Comparison of ENCODE assay signal across 46 mouse cellular contexts in genomic region chr11:63088672-63089071, GRCm38 (mm10). TPM values are rescaled to one million over a fixed set of nuclear protein-coding genes. Genes with fewer than 3 reads are reported as not detected.
"Had no signal": no experiment of that assay in that cellular context is flagged by ENCODE, and none has a peak within 500 bp of the region (broad histone marks: within the 10 kb centered on the region; RNA-seq: fewer than 3 reads in every experiment).

No protein-coding gene starts in this region.

- H3K27ac ChIP-seq: heart, embryonic 10.5 days; heart, embryonic 13.5 days; heart, embryonic 15.5 days; hindbrain, embryonic 10.5 days; hindbrain, embryonic 12.5 days; hindbrain, embryonic 13.5 days; hindbrain, embryonic 14.5 days; hindbrain, embryonic 15.5 days; hindbrain, postnatal 0 days; intestine, embryonic 15.5 days; kidney, embryonic 15.5 days; kidney, postnatal 0 days; layer of hippocampus, adult 2 months had no signal

- H3K4me2 ChIP-seq: heart, embryonic 11.5 days; heart, embryonic 12.5 days; heart, embryonic 13.5 days; heart, embryonic 15.5 days; hindbrain, embryonic 12.5 days; hindbrain, embryonic 13.5 days; hindbrain, embryonic 14.5 days; hindbrain, embryonic 15.5 days; intestine, embryonic 15.5 days; kidney, embryonic 15.5 days had no signal

- ATAC-seq: hindbrain, embryonic 16.5 days; hindbrain, postnatal 0 days; inflammation-experienced regulatory T-cells, adult 6 months; intestine, embryonic 15.5 days; intestine, embryonic 16.5 days; intestine, postnatal 0 days had no signal

- H3K27me3 ChIP-seq: heart, embryonic 12.5 days; heart, embryonic 13.5 days; heart, embryonic 15.5 days; hindbrain, embryonic 12.5 days; hindbrain, embryonic 13.5 days; hindbrain, embryonic 15.5 days; intestine, embryonic 15.5 days; kidney, embryonic 15.5 days had no signal

- H3K4me1 ChIP-seq: hindbrain, embryonic 12.5 days; hindbrain, embryonic 13.5 days; hindbrain, embryonic 15.5 days; intestine, embryonic 15.5 days had no signal

- DNase-seq: heart, postnatal 10 days; heart, postnatal 14 days; heart, postnatal 36 days; heart, postnatal 4 days; kidney, adult 11 months; kidney, adult 18-20 months; kidney, adult 2 months; kidney, adult 8-10 months; kidney, adult 9 months; kidney, postnatal 10 days; kidney, postnatal 14 days; kidney, postnatal 25 days; kidney, postnatal 36 days; kidney, postnatal 4 days; layer of hippocampus, adult 9-11 months; layer of hippocampus, postnatal 36 days had no signal

- H3K9ac ChIP-seq: heart, embryonic 12.5 days; heart, embryonic 13.5 days; heart, embryonic 15.5 days; hindbrain, embryonic 12.5 days; hindbrain, embryonic 13.5 days; hindbrain, embryonic 14.5 days; hindbrain, embryonic 15.5 days; intestine, embryonic 15.5 days; kidney, embryonic 15.5 days had no signal

- H3K9me3 ChIP-seq: heart, embryonic 10.5 days; heart, embryonic 15.5 days; hindbrain, embryonic 12.5 days; hindbrain, embryonic 13.5 days; hindbrain, embryonic 15.5 days; intestine, embryonic 15.5 days; kidney, embryonic 15.5 days had no signal

- H3K36me3 ChIP-seq: heart, embryonic 10.5 days; heart, embryonic 12.5 days; heart, embryonic 13.5 days; heart, embryonic 15.5 days; hindbrain, embryonic 10.5 days; hindbrain, embryonic 12.5 days; hindbrain, embryonic 13.5 days; hindbrain, embryonic 15.5 days; intestine, embryonic 15.5 days; kidney, embryonic 15.5 days had no signal

- H3K4me3 ChIP-seq: heart, embryonic 10.5 days; heart, embryonic 12.5 days; heart, embryonic 13.5 days; heart, embryonic 15.5 days; hindbrain, embryonic 10.5 days; hindbrain, embryonic 12.5 days; hindbrain, embryonic 13.5 days; hindbrain, embryonic 15.5 days; intestine, embryonic 15.5 days; kidney, embryonic 15.5 days; layer of hippocampus, adult 2 months had no signal

RNA-seq across cellular contexts. Expression of gene Tekt3, which starts 27.2 kb away (rescaled TPM):
- total RNA-seq: heart, postnatal 10 days; heart, postnatal 14 days; heart, postnatal 25 days; heart, postnatal 36 days; heart, postnatal 4 days; hematopoietic stem cell, adult 5-6 weeks; layer of hippocampus, adult 18-20 months; layer of hippocampus, postnatal 36 days; left cerebral cortex, adult 18-20 months had no signal
- polyA plus RNA-seq: heart, embryonic 10.5 days; heart, embryonic 11.5 days; heart, embryonic 12.5 days; heart, embryonic 13.5 days; heart, embryonic 14.5 days; heart, embryonic 15.5 days; heart, embryonic 16.5 days; heart, postnatal 0 days; hindbrain, embryonic 10.5 days; hindbrain, embryonic 12.5 days; hindbrain, embryonic 13.5 days; hindbrain, embryonic 15.5 days; hindbrain, embryonic 16.5 days; hindbrain, postnatal 0 days; inflammation-experienced regulatory T-cells, adult 6 months; intestine, embryonic 14.5 days; intestine, embryonic 16.5 days; intestine, postnatal 0 days; kidney, adult 2 months; kidney, embryonic 14.5 days; kidney, embryonic 15.5 days; kidney, embryonic 16.5 days; kidney, postnatal 0 days; large intestine, adult 2 months had no signal

RNA-seq across cellular contexts. Expression of gene Pmp22, which starts 40.1 kb away (rescaled TPM):
- total RNA-seq: hematopoietic stem cell, adult 5-6 weeks had no signal
- polyA plus RNA-seq: inflammation-experienced regulatory T-cells, adult 6 months had no signal
